In the genomic region with DNA sequence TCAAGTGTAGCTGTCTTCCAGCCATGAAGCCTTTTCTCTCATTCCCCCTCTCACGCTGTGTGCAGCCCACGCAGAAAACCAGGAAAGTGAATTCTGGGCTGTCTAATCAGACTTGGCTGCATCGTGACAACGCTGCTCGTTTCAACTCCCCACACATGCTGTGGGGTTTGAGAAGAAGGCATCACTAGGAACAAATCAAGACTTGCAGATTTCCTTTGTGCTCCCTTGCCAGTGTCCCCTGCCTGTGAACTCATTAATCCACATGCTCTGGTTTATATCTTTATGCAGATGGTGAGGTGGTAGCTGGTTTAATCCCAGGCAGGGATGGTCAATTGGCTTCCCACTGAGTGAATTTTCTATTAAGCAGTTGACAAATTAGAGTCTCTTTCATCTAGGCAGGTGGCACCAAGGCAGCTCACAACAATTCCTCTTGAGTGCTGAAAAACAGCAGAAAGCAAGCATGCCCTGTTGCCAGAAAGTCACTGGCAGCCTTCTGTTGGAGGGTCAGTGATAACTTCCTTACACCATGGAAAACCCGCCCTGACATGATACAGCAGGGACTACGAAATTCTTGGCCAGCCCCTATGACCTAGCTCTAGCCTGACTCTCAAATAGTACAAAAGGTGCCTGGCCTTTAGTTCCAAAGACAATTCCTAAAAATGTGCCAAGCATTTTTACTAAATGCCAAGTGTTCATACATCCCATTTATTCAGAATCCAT, we compare ENCODE assay signal across 10 mouse cellular contexts. TPM values are rescaled to one million over a fixed set of nuclear protein-coding genes. Genes with fewer than 3 reads are reported as not detected.
DNase-seq lines count a peak whose midpoint lies in the region; ATAC-seq lines count a peak whose summit lies in the region.
"Had no signal": no experiment of that assay in that cellular context is flagged by ENCODE, and none has a peak within 500 bp of the region (broad histone marks: within the 10 kb centered on the region; RNA-seq: fewer than 3 reads in every experiment).

No protein-coding gene starts in this region.

- H3K9me3 ChIP-seq in forebrain, embryonic 11.5 days (ENCODE audit: control insufficient read depth, low read length): no peaks in the 10 kb centered on the region
- no peaks in the 10 kb centered on the region for H3K9me3 ChIP-seq in forebrain, embryonic 12.5 days
- H3K9me3 ChIP-seq in midbrain, embryonic 15.5 days: no peaks in the 10 kb centered on the region
- no peaks in the 10 kb centered on the region for H3K9me3 ChIP-seq in limb, embryonic 10.5 days (replicated peaks)

- H3K27ac ChIP-seq in forebrain, embryonic 11.5 days (ENCODE audit: low read depth, low read length): no peak overlapping the region
- H3K27ac ChIP-seq in forebrain, embryonic 12.5 days: no peak overlapping the region
- H3K27ac ChIP-seq in midbrain, embryonic 15.5 days: no peak overlapping the region
- no peak overlapping the region for H3K27ac ChIP-seq in limb, embryonic 10.5 days
- H3K27ac ChIP-seq: kidney, postnatal 0 days had no signal

- no peak overlapping the region for H3K9ac ChIP-seq in forebrain, embryonic 11.5 days (ENCODE audit: low read length)
- no peak overlapping the region for H3K9ac ChIP-seq in forebrain, embryonic 12.5 days
- no peak overlapping the region for H3K9ac ChIP-seq in midbrain, embryonic 15.5 days

- no peak for DNase-seq in forebrain, embryonic 11.5 days (ENCODE audit: low spot score)
- peak; percentile 40 for DNase-seq in cerebellum, adult 9-11 months
- peak; percentile 39 for DNase-seq in layer of hippocampus, adult 9-11 months
- no peak for DNase-seq in kidney, postnatal 36 days
- no peak for DNase-seq in limb, embryonic 10.5 days (ENCODE audit: low spot score)
- DNase-seq in testis, postnatal 10 days (ENCODE audit: low spot score): no peak
- DNase-seq: lung, postnatal 4 days had no signal

- H3K4me3 ChIP-seq in forebrain, embryonic 11.5 days (ENCODE audit: low read depth, low read length): no peak overlapping the region
- no peak overlapping the region for H3K4me3 ChIP-seq in forebrain, embryonic 12.5 days (replicated peaks)
- no peak overlapping the region for H3K4me3 ChIP-seq in midbrain, embryonic 15.5 days
- no peak overlapping the region for H3K4me3 ChIP-seq in limb, embryonic 10.5 days

- no peak overlapping the region for H3K4me2 ChIP-seq in forebrain, embryonic 11.5 days (ENCODE audit: low read depth, low read length, severe bottlenecking)
- H3K4me2 ChIP-seq in forebrain, embryonic 12.5 days: no peak overlapping the region
- no peak overlapping the region for H3K4me2 ChIP-seq in midbrain, embryonic 15.5 days

- H3K4me1 ChIP-seq in forebrain, embryonic 11.5 days (replicated peaks; ENCODE audit: control insufficient read depth, insufficient read depth, low read length): 0 out of 2 replicates have a peak, but pooled peaks cover 2% of the 10 kb centered on the region
- H3K4me1 ChIP-seq in forebrain, embryonic 12.5 days: no peaks in the 10 kb centered on the region
- H3K4me1 ChIP-seq in midbrain, embryonic 15.5 days: no peaks in the 10 kb centered on the region
- H3K4me1 ChIP-seq in limb, embryonic 10.5 days: 0 out of 2 replicates have a peak, but pooled peaks cover 4% of the 10 kb centered on the region

- no peaks in the 10 kb centered on the region for H3K27me3 ChIP-seq in forebrain, embryonic 11.5 days (ENCODE audit: control insufficient read depth, insufficient read depth, low read length)
- peaks cover 18% of the 10 kb centered on the region for H3K27me3 ChIP-seq in forebrain, embryonic 12.5 days
- no peaks in the 10 kb centered on the region; the same call in 1 of the 2 replicates for H3K27me3 ChIP-seq in midbrain, embryonic 15.5 days (replicated peaks)
- peaks cover 75% of the 10 kb centered on the region for H3K27me3 ChIP-seq in limb, embryonic 10.5 days (ENCODE audit: low read depth, poor library complexity, severe bottlenecking)

- ATAC-seq in forebrain, embryonic 11.5 days (replicated peaks; ENCODE audit: low FRiP score): peak; percentile 57; the same call in 1 of the 2 replicates
- no peak; the same call in 1 of the 2 replicates for ATAC-seq in forebrain, embryonic 12.5 days (ENCODE audit: low FRiP score)
- peak; percentile 60; the same call in 1 of the 2 replicates for ATAC-seq in midbrain, embryonic 15.5 days (replicated peaks)

- H3K36me3 ChIP-seq in forebrain, embryonic 11.5 days (ENCODE audit: control insufficient read depth, insufficient read depth, low read length): no peaks in the 10 kb centered on the region
- H3K36me3 ChIP-seq in forebrain, embryonic 12.5 days (replicated peaks): no peaks in the 10 kb centered on the region
- H3K36me3 ChIP-seq in midbrain, embryonic 15.5 days (replicated peaks): no peaks in the 10 kb centered on the region
- no peaks in the 10 kb centered on the region for H3K36me3 ChIP-seq in limb, embryonic 10.5 days

- 26% methylated on average over 7 of the region's 7 CpGs for WGBS in forebrain, embryonic 11.5 days
- 45% methylated on average over 7 of the region's 7 CpGs for WGBS in forebrain, embryonic 12.5 days
- WGBS in midbrain, embryonic 15.5 days: 37% methylated on average over 7 of the region's 7 CpGs
- 16% methylated on average over 7 of the region's 7 CpGs for WGBS in limb, embryonic 10.5 days

RNA-seq across cellular contexts. Expression of a gene that starts 32.1 kb away (rescaled TPM):
- polyA plus RNA-seq in forebrain, embryonic 11.5 days (2014; fragmentation: Nextera tagmentation; extraction: Ambion mirVana): not detected in 2 replicates
- polyA plus RNA-seq in forebrain, embryonic 12.5 days (2016; fragmentation: Nextera tagmentation; extraction: Ambion mirVana): not detected in 2 replicates
- 0.72 TPM in 1 of 2 replicates, not detected in the other for polyA plus RNA-seq in midbrain, embryonic 15.5 days (2015; fragmentation: Nextera tagmentation; extraction: Ambion mirVana)
- 0.26 and 0.48 TPM in 2 replicates for polyA plus RNA-seq in limb, embryonic 10.5 days (2016; fragmentation: Nextera tagmentation; extraction: Ambion mirVana)

Comparison
In these comparisons a context has a peak if more than half of its experiments do, and no peak if none do; other contexts are left out.
1. DNase-seq: peak in cerebellum, adult 9-11 months (single experiment) and layer of hippocampus, adult 9-11 months (single experiment); none in forebrain, embryonic 11.5 days (single experiment), kidney, postnatal 36 days (0 of 2), limb, embryonic 10.5 days (single experiment) and testis, postnatal 10 days (single experiment).